Mouse (Mus musculus) naive thymus-derived CD4-positive, alpha-beta T cell, adult 5 months (primary cell): Measurements from ENCODE around the gene Sult1c2. TPM values are rescaled to one million over a fixed set of nuclear protein-coding genes. Genes with fewer than 3 reads are reported as not detected.

Experiments
- polyA plus RNA-seq: library from polyadenylated mRNA; unstranded; fragments of 100-300 nt; shearing (Covaris generic); gene quantifications from one replicate; pipeline ENCODE4 v1.2.1, GENCODE M21; 2017

The Sult1c2 gene
- not detected for polyA plus RNA-seq

GRCm38 (mm10) chr17:53846206-53846605 lies at the start of gene Sult1c2:
Gene Sult1c2 (minus strand): TSS chr17:53846339.

Other genes with a start within 250 kb of the Sult1c2 start
- 0.44 TPM for gene Sgo1, start 157.0 kb downstream of the Sult1c2 start, polyA plus RNA-seq
- not detected for gene Sult1c1, start 144.3 kb upstream of the Sult1c2 start, polyA plus RNA-seq